Mouse (Mus musculus): ENCODE measurements at regions not wholly inside any gene's neighbourhood (a gene's known extent, or its start where the extent isn't known, plus 50 kb on each side); places are given as distances from the start of the nearest gene placed in this dataset.

GRCm38 (mm10) chr9:115680703-115681576, 228.3 kb upstream of the Gadl1 start:
- Histone ChIP-seq H3K79me2 (ENCODE audit: control insufficient read depth, insufficient read depth) (no peaks in the 10 kb centered on the region), H3K4me2 (ENCODE audit: low read depth) (no peak overlapping the region), H3K36me3 (ENCODE audit: control insufficient read depth, insufficient read depth) (no peaks in the 10 kb centered on the region), H3K4me3 (no peak overlapping the region), H3K27me3 (ENCODE audit: control insufficient read depth, insufficient read depth, insufficient read length) (no peaks in the 10 kb centered on the region), H3ac (ENCODE audit: control insufficient read depth, insufficient read length) (no peak overlapping the region)
- TF ChIP-seq TCF12 (IDR thresholded peaks at IDR 0.05; ENCODE audit: insufficient read depth, poor library complexity, severe bottlenecking) (no peak), TCF3 (IDR thresholded peaks at IDR 0.05; ENCODE audit: insufficient read length, low read depth) (no peak), MAX (IDR thresholded peaks at IDR 0.05; ENCODE audit: low read depth) (no peak), SRF (IDR thresholded peaks at IDR 0.05; ENCODE audit: control insufficient read depth, insufficient read length, low read depth) (no peak), POLR2A (IDR thresholded peaks at IDR 0.05; ENCODE audit: insufficient read length, low read depth) (no peak), CEBPB (IDR thresholded peaks at IDR 0.05; ENCODE audit: insufficient read depth, poor library complexity, severe bottlenecking) (no peak), MYOG (IDR thresholded peaks at IDR 0.05; ENCODE audit: control insufficient read depth in 1 of 3, insufficient read depth in 1 of 3, insufficient read length in 2 of 3, low read depth in 2 of 3) (no peak), USF1 (IDR thresholded peaks at IDR 0.05; ENCODE audit: low read depth) (no peak)

- Histone ChIP-seq H3K27me3 (ENCODE audit: control insufficient read depth, insufficient read depth, insufficient read length) (no peaks in the 10 kb centered on the region), H3K79me2 (ENCODE audit: control insufficient read depth, insufficient read depth) (no peaks in the 10 kb centered on the region), H3K36me3 (ENCODE audit: control insufficient read depth, insufficient read depth) (no peaks in the 10 kb centered on the region), H3ac (ENCODE audit: control insufficient read depth, insufficient read length) (no peak overlapping the region), H3K4me3 (no peak overlapping the region), H3K4me2 (ENCODE audit: low read depth) (no peak overlapping the region)
- no peak for TF ChIP-seq MYOD1 (IDR thresholded peaks at IDR 0.05; ENCODE audit: control insufficient read depth in 1 of 3, insufficient read length in 2 of 3, low read depth in 2 of 3)
- TF ChIP-seq TCF3 (IDR thresholded peaks at IDR 0.05; ENCODE audit: insufficient read length, low read depth) = no peak
These were observed 227.4 kb upstream of the Gadl1 start for GRCm38 (mm10) chr9:115681841-115682240.

- Histone ChIP-seq H3ac (ENCODE audit: control insufficient read depth, insufficient read length) (no peak overlapping the region), H3K27me3 (ENCODE audit: control insufficient read depth, insufficient read depth, insufficient read length) (no peaks in the 10 kb centered on the region), H3K79me2 (ENCODE audit: control insufficient read depth, insufficient read depth) (no peaks in the 10 kb centered on the region), H3K36me3 (ENCODE audit: control insufficient read depth, insufficient read depth) (no peaks in the 10 kb centered on the region), H3K4me2 (ENCODE audit: low read depth) (no peak overlapping the region), H3K4me3 (no peak overlapping the region)
- TF ChIP-seq REST (IDR thresholded peaks at IDR 0.05; ENCODE audit: insufficient read depth, insufficient read length) = no peak
- TF ChIP-seq E2F4 (IDR thresholded peaks at IDR 0.05; ENCODE audit: insufficient read depth) = no peak
- no peak for TF ChIP-seq MYOD1 (IDR thresholded peaks at IDR 0.05; ENCODE audit: control insufficient read depth in 1 of 3, insufficient read length in 2 of 3, low read depth in 2 of 3)
- no peak for TF ChIP-seq POLR2A (IDR thresholded peaks at IDR 0.05; ENCODE audit: insufficient read length, low read depth)
- TF ChIP-seq CEBPB (IDR thresholded peaks at IDR 0.05; ENCODE audit: insufficient read depth, poor library complexity, severe bottlenecking) = no peak
- no peak for TF ChIP-seq TCF3 (IDR thresholded peaks at IDR 0.05; ENCODE audit: insufficient read length, low read depth)
- no peak for TF ChIP-seq SRF (IDR thresholded peaks at IDR 0.05; ENCODE audit: control insufficient read depth, insufficient read length, low read depth)
- no peak for TF ChIP-seq MYOG (IDR thresholded peaks at IDR 0.05; ENCODE audit: control insufficient read depth in 1 of 3, insufficient read depth in 1 of 3, insufficient read length in 2 of 3, low read depth in 2 of 3)
- no peak for TF ChIP-seq MAX (IDR thresholded peaks at IDR 0.05; ENCODE audit: low read depth)
- TF ChIP-seq POLR2AphosphoS2 (IDR thresholded peaks at IDR 0.05; ENCODE audit: insufficient read length, low read depth) = no peak
- no peak for TF ChIP-seq TCF12 (IDR thresholded peaks at IDR 0.05; ENCODE audit: insufficient read depth, poor library complexity, severe bottlenecking)
- no peak for TF ChIP-seq USF1 (IDR thresholded peaks at IDR 0.05; ENCODE audit: low read depth)
These were observed 225.3 kb upstream of the Gadl1 start for GRCm38 (mm10) chr9:115683951-115684350.

- TF ChIP-seq MAX (IDR thresholded peaks at IDR 0.05; ENCODE audit: low read depth) = no peak
- no peak for TF ChIP-seq CEBPB (IDR thresholded peaks at IDR 0.05; ENCODE audit: insufficient read depth, poor library complexity, severe bottlenecking)
- TF ChIP-seq USF1 (IDR thresholded peaks at IDR 0.05; ENCODE audit: low read depth) = no peak
- TF ChIP-seq REST (IDR thresholded peaks at IDR 0.05; ENCODE audit: insufficient read depth, insufficient read length) = no peak
- TF ChIP-seq SRF (IDR thresholded peaks at IDR 0.05; ENCODE audit: control insufficient read depth, insufficient read length, low read depth) = no peak
- no peak for TF ChIP-seq MYOG (IDR thresholded peaks at IDR 0.05; ENCODE audit: control insufficient read depth in 1 of 3, insufficient read depth in 1 of 3, insufficient read length in 2 of 3, low read depth in 2 of 3)
- TF ChIP-seq TCF3 (IDR thresholded peaks at IDR 0.05; ENCODE audit: insufficient read length, low read depth) = no peak
- no peak for TF ChIP-seq TCF12 (IDR thresholded peaks at IDR 0.05; ENCODE audit: insufficient read depth, poor library complexity, severe bottlenecking)
- no peaks in the 10 kb centered on the region for H3K36me3 ChIP-seq (ENCODE audit: control insufficient read depth, insufficient read depth)
- no peak overlapping the region for H3K4me2 ChIP-seq (ENCODE audit: low read depth)
- H3K27me3 ChIP-seq (ENCODE audit: control insufficient read depth, insufficient read depth, insufficient read length) = no peaks in the 10 kb centered on the region
- no peaks in the 10 kb centered on the region for H3K79me2 ChIP-seq (ENCODE audit: control insufficient read depth, insufficient read depth)
- no peak overlapping the region for H3ac ChIP-seq (ENCODE audit: control insufficient read depth, insufficient read length)
- no peak overlapping the region for H3K4me3 ChIP-seq
These were observed 222.7 kb upstream of the Gadl1 start for GRCm38 (mm10) chr9:115686605-115687004.

GRCm38 (mm10) chr9:115692837-115693236, 216.4 kb upstream of the Gadl1 start:
- H3K4me2 ChIP-seq (ENCODE audit: low read depth) = no peak overlapping the region
- no peaks in the 10 kb centered on the region for H3K27me3 ChIP-seq (ENCODE audit: control insufficient read depth, insufficient read depth, insufficient read length)

More at GRCm38 (mm10) chr9:115692837-115693236, 216.4 kb upstream of the Gadl1 start:
- no peak overlapping the region for H3K4me3 ChIP-seq
- no peaks in the 10 kb centered on the region for H3K79me2 ChIP-seq (ENCODE audit: control insufficient read depth, insufficient read depth)
- H3ac ChIP-seq (ENCODE audit: control insufficient read depth, insufficient read length) = no peak overlapping the region
- TF ChIP-seq MAX (IDR thresholded peaks at IDR 0.05; ENCODE audit: low read depth) = no peak
- TF ChIP-seq TCF12 (IDR thresholded peaks at IDR 0.05; ENCODE audit: insufficient read depth, poor library complexity, severe bottlenecking) = no peak
- TF ChIP-seq TCF3 (IDR thresholded peaks at IDR 0.05; ENCODE audit: insufficient read length, low read depth) = no peak
- TF ChIP-seq POLR2A (IDR thresholded peaks at IDR 0.05; ENCODE audit: insufficient read length, low read depth) = no peak
- no peak for TF ChIP-seq SRF (IDR thresholded peaks at IDR 0.05; ENCODE audit: control insufficient read depth, insufficient read length, low read depth)
- no peak for TF ChIP-seq CEBPB (IDR thresholded peaks at IDR 0.05; ENCODE audit: insufficient read depth, poor library complexity, severe bottlenecking)
- TF ChIP-seq E2F4 (IDR thresholded peaks at IDR 0.05; ENCODE audit: insufficient read depth) = no peak
- no peak for TF ChIP-seq MYOG (IDR thresholded peaks at IDR 0.05; ENCODE audit: control insufficient read depth in 1 of 3, insufficient read depth in 1 of 3, insufficient read length in 2 of 3, low read depth in 2 of 3)
- no peak for TF ChIP-seq USF1 (IDR thresholded peaks at IDR 0.05; ENCODE audit: low read depth)
- no peak for TF ChIP-seq REST (IDR thresholded peaks at IDR 0.05; ENCODE audit: insufficient read depth, insufficient read length)
- no peak for TF ChIP-seq MYOD1 (IDR thresholded peaks at IDR 0.05; ENCODE audit: control insufficient read depth in 1 of 3, insufficient read length in 2 of 3, low read depth in 2 of 3)
- no peaks in the 10 kb centered on the region for H3K36me3 ChIP-seq (ENCODE audit: control insufficient read depth, insufficient read depth)

Data from myocyte (in vitro differentiated cells).